Comparison of ENCODE assay signal across 7 mouse cellular contexts in genomic region chr11:45851516-45852123, GRCm38 (mm10). TPM values are rescaled to one million over a fixed set of nuclear protein-coding genes. Genes with fewer than 3 reads are reported as not detected.
DNase-seq lines count a peak whose midpoint lies in the region; ATAC-seq and TF ChIP-seq lines count a peak whose summit lies in the region.

Gene Clint1 (plus strand): TSS chr11:45852051.

- no peaks in the 10 kb centered on the region; the same call in 1 of the 2 replicates for H3K4me1 ChIP-seq in intestine, postnatal 0 days (replicated peaks; ENCODE audit: control insufficient read depth, insufficient read depth, low read length)
- peaks cover 14% of the 10 kb centered on the region for H3K4me1 ChIP-seq in midbrain, embryonic 12.5 days
- H3K4me1 ChIP-seq in small intestine, adult 2 months (ENCODE audit: control insufficient read depth, insufficient read depth, insufficient read length, low read length) = peaks cover 19% of the 10 kb centered on the region

- peak; percentile 77 for TF ChIP-seq POLR2A in small intestine, adult 2 months (IDR thresholded peaks at IDR 0.05; ENCODE audit: low read depth, low read length)

- under 1% methylated on average over 51 of the region's 57 CpGs for WGBS in intestine, postnatal 0 days
- WGBS in midbrain, embryonic 12.5 days = 1% methylated on average over 57 of the region's 57 CpGs
- under 1% methylated on average over 57 of the region's 57 CpGs for WGBS in small intestine, adult 2 months

- peak within 1 kb of the TSS; percentile 98 for H3K9ac ChIP-seq in intestine, postnatal 0 days (ENCODE audit: low read depth, low read length)
- peak within 1 kb of the TSS; percentile 96 for H3K9ac ChIP-seq in midbrain, embryonic 12.5 days (replicated peaks)

- no peaks in the 10 kb centered on the region for H3K9me3 ChIP-seq in intestine, postnatal 0 days (ENCODE audit: control insufficient read depth)
- no peaks in the 10 kb centered on the region for H3K9me3 ChIP-seq in midbrain, embryonic 12.5 days

- H3K27me3 ChIP-seq in intestine, postnatal 0 days (replicated peaks; ENCODE audit: control insufficient read depth, insufficient read depth, low read length) = no peaks in the 10 kb centered on the region
- no peaks in the 10 kb centered on the region for H3K27me3 ChIP-seq in midbrain, embryonic 12.5 days
- H3K27me3 ChIP-seq in small intestine, adult 2 months (ENCODE audit: control insufficient read depth, insufficient read depth, low read length) = no peaks in the 10 kb centered on the region

- H3K27ac ChIP-seq in intestine, postnatal 0 days (ENCODE audit: low read depth, low read length) = peak within 1 kb of the TSS; percentile 98
- H3K27ac ChIP-seq in midbrain, embryonic 12.5 days (replicated peaks) = peak within 1 kb of the TSS; percentile 78
- peak within 1 kb of the TSS; percentile 95 for H3K27ac ChIP-seq in small intestine, adult 2 months (ENCODE audit: insufficient read depth, low read depth, low read length)

- DNase-seq in adrenal gland, adult 2 months = peak; percentile 90
- DNase-seq in embryo, embryonic 11.5 days (ENCODE audit: low read depth, low spot score) = peak; percentile 70
- DNase-seq in gonadal fat pad, adult 2 months (ENCODE audit: low read depth) = no peak
- DNase-seq in left cerebral cortex, postnatal 4 days = peak; percentile 83

- TF ChIP-seq CTCF in intestine, postnatal 0 days (IDR thresholded peaks at IDR 0.05; ENCODE audit: low read depth) = no peak
- no peak for TF ChIP-seq CTCF in small intestine, adult 2 months (IDR thresholded peaks at IDR 0.05; ENCODE audit: extremely low read depth, insufficient read length, insufficient replicate concordance, low read depth, low read length)

- 0 out of 2 replicates have a peak, but pooled peaks cover 2% of the 10 kb centered on the region for H3K36me3 ChIP-seq in intestine, postnatal 0 days (ENCODE audit: control insufficient read depth, insufficient read depth)
- H3K36me3 ChIP-seq in midbrain, embryonic 12.5 days = no peaks in the 10 kb centered on the region
- peaks cover 11% of the 10 kb centered on the region for H3K36me3 ChIP-seq in small intestine, adult 2 months (ENCODE audit: control insufficient read depth, insufficient read depth, low read length)

- intact Hi-C loops in left cerebral cortex, postnatal 4 days (cut with DNase I) = no loop called here

- peak; percentile 56 for ATAC-seq in intestine, postnatal 0 days
- ATAC-seq in midbrain, embryonic 12.5 days (ENCODE audit: low FRiP score, low read depth) = peak; percentile 95

- peak within 1 kb of the TSS; percentile 96 for H3K4me3 ChIP-seq in intestine, postnatal 0 days (ENCODE audit: low read depth, low read length)
- H3K4me3 ChIP-seq in midbrain, embryonic 12.5 days = peak within 1 kb of the TSS; percentile 99
- peak within 1 kb of the TSS; percentile 100 for H3K4me3 ChIP-seq in small intestine, adult 2 months (ENCODE audit: low read depth, low read length)

- peak within 1 kb of the TSS; percentile 62 for H3K4me2 ChIP-seq in intestine, postnatal 0 days (replicated peaks; ENCODE audit: low read depth)
- H3K4me2 ChIP-seq in midbrain, embryonic 12.5 days (replicated peaks) = peak within 1 kb of the TSS; percentile 80

RNA-seq across cellular contexts. Expression of gene Clint1, which starts in this region (rescaled TPM):
- total RNA-seq in adrenal gland, adult 2 months (2021) = 10 to 100 TPM; 61.2 to 99.1 TPM
- polyA plus RNA-seq in adrenal gland, adult 2 months (2012; rRNA removed) = 26.1 and 41.4 TPM in 2 replicates
- polyA plus RNA-seq in gonadal fat pad, adult 2 months (2012; rRNA removed) = 105 and 139 TPM in 2 replicates
- polyA plus RNA-seq in intestine, postnatal 0 days (2015; fragmentation: Nextera tagmentation; extraction: Ambion mirVana) = 171 and 185 TPM in 2 replicates
- 10 to 100 TPM; 41.0 to 42.3 TPM for total RNA-seq in left cerebral cortex, postnatal 4 days (2021)
- 78.3 and 78.7 TPM in 2 replicates for polyA plus RNA-seq in midbrain, embryonic 12.5 days (2016; fragmentation: Nextera tagmentation; extraction: Ambion mirVana)
- 38.7 and 59.2 TPM in 2 replicates for polyA plus RNA-seq in small intestine, adult 2 months (2012; rRNA removed)
